Mouse (Mus musculus): ENCODE measurements around the gene Cnot1.
A peak's percentile ranks its signal among the peaks of the same experiment; 100 is the strongest.
"Not testable (repeated sequence)": the region's sequence is repeated elsewhere in the genome, so short reads cannot be mapped to it uniquely, and the experiment has no call there.

The Cnot1 gene

GRCm38 (mm10) chr8:95807331-95807843 lies at the start of gene Cnot1:
Cnot1 (minus strand) TSS chr8:95807464.
- peak; percentile 99 for DNase-seq (ENCODE audit: low read depth, low spot score)

- no peak for DNase-seq (ENCODE audit: low read depth, low spot score)
These were observed 46.9 kb upstream of the Cnot1 start for GRCm38 (mm10) chr8:95854174-95854573.

- peak; percentile 98 for DNase-seq (ENCODE audit: low read depth, low spot score)
These were observed 46.0 kb upstream of the Cnot1 start, which contains the start of gene Slc38a7 for GRCm38 (mm10) chr8:95853102-95853843. Slc38a7 (minus strand) TSS chr8:95853539.

- DNase-seq (ENCODE audit: low read depth, low spot score) = peak; percentile 100
These were observed 45.0 kb upstream of the Cnot1 start for GRCm38 (mm10) chr8:95852290-95852689.

GRCm38 (mm10) chr8:95850326-95850725 lies 43.1 kb upstream of the Cnot1 start:
- no peak for DNase-seq (ENCODE audit: low read depth, low spot score)

- no peak for DNase-seq (ENCODE audit: low read depth, low spot score)
These were observed 41.6 kb upstream of the Cnot1 start for GRCm38 (mm10) chr8:95848734-95849464.

GRCm38 (mm10) chr8:95848061-95848551 lies 40.8 kb upstream of the Cnot1 start:
- DNase-seq (ENCODE audit: low read depth, low spot score) = no peak

- DNase-seq (ENCODE audit: low read depth, low spot score) = no peak
These were observed 37.8 kb upstream of the Cnot1 start for GRCm38 (mm10) chr8:95845026-95845425.

- no peak for DNase-seq (ENCODE audit: low read depth, low spot score)
These were observed 36.7 kb upstream of the Cnot1 start for GRCm38 (mm10) chr8:95843968-95844367.

GRCm38 (mm10) chr8:95841436-95841835 lies 34.2 kb upstream of the Cnot1 start:
- no peak for DNase-seq (ENCODE audit: low read depth, low spot score)

- DNase-seq (ENCODE audit: low read depth, low spot score) = no peak
These were observed 32.0 kb upstream of the Cnot1 start for GRCm38 (mm10) chr8:95839289-95839688.

GRCm38 (mm10) chr8:95837266-95837665 lies 30.0 kb upstream of the Cnot1 start:
- DNase-seq (ENCODE audit: low read depth, low spot score) = no peak

- no peak for DNase-seq (ENCODE audit: low read depth, low spot score)
These were observed 28.6 kb upstream of the Cnot1 start for GRCm38 (mm10) chr8:95835891-95836290.

- DNase-seq (ENCODE audit: low read depth, low spot score) = peak; percentile 37
These were observed 26.2 kb upstream of the Cnot1 start for GRCm38 (mm10) chr8:95833435-95833984.

GRCm38 (mm10) chr8:95832603-95833434 lies 25.6 kb upstream of the Cnot1 start:
- peak; percentile 97 for DNase-seq (ENCODE audit: low read depth, low spot score)

- DNase-seq (ENCODE audit: low read depth, low spot score) = no peak
These were observed 22.9 kb upstream of the Cnot1 start for GRCm38 (mm10) chr8:95830144-95830543.

- not testable (repeated sequence) for DNase-seq (ENCODE audit: low read depth, low spot score)
These were observed 17.9 kb upstream of the Cnot1 start, which contains the start of gene Sap18b for GRCm38 (mm10) chr8:95825162-95825561. Sap18b (plus strand) TSS chr8:95825346.

GRCm38 (mm10) chr8:95822699-95823098 lies 15.4 kb upstream of the Cnot1 start:
- DNase-seq (ENCODE audit: low read depth, low spot score) = no peak

GRCm38 (mm10) chr8:95822096-95822495 lies 14.8 kb upstream of the Cnot1 start:
- DNase-seq (ENCODE audit: low read depth, low spot score) = no peak

- DNase-seq (ENCODE audit: low read depth, low spot score) = no peak
These were observed 14.0 kb upstream of the Cnot1 start for GRCm38 (mm10) chr8:95821266-95821665.

- DNase-seq (ENCODE audit: low read depth, low spot score) = no peak
These were observed 10.9 kb upstream of the Cnot1 start for GRCm38 (mm10) chr8:95818211-95818610.
